Mouse (Mus musculus): ENCODE results near the gene Bmp6.

DNA sequence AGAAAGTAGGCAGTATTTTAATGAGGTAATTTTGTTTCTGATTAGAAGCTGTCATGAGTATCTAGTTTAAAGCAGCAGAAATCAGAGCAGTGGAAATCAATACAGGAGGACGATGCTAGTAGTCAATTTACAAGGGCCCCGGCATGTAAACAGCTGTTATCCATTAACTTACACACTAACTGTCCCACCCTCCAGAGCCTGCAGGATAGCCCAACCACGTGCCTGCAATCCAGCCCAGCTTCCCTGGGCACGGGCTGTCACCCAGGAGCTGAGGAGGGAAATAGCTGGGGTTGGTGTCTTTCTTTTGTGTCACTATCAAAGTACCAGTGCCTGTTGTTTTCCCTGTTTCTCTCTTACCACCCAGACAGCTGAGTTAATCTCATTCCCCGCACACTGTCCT is 7.1 kb downstream of the Bmp6 start:
- TF ChIP-seq CTCF (IDR thresholded peaks at IDR 0.05; ENCODE audit: low read depth, low read length) (no peak), POLR2A (IDR thresholded peaks at IDR 0.05; ENCODE audit: borderline replicate concordance, low read depth, low read length) (no peak)

Measured in bone marrow macrophage, adult 2 months (primary cell).